Mouse (Mus musculus) liver, embryonic 11.5 days (tissue): ENCODE measurements around the gene Irak2. TPM values are rescaled to one million over a fixed set of nuclear protein-coding genes. Genes with fewer than 3 reads are reported as not detected.

Experiments
- ATAC-seq: fragments of 200-750 bp; cut with Nextera tagmentation; replicated peaks from 2 replicates; pipeline ENCODE4 v1.8.0; 2017; ENCODE audit warnings: moderate number of reproducible peaks, mild to moderate bottlenecking, moderate TSS enrichment, moderate library complexity; ENCODE audit not compliant: low FRiP score
- DNase-seq: peaks from one replicate; pipeline ENCODE4 v3.0.0-alpha.2; 2017; ENCODE audit warnings: low spot score
- H3K27ac ChIP-seq: fragments of 300-500 bp; sonication (generic); 2 replicates; pipeline ENCODE4 v1.5.1; 2014; ENCODE audit warnings: mild to moderate bottlenecking, low read depth, low read length, control low read depth
- H3K27me3 ChIP-seq: fragments of 300-500 bp; sonication (generic); replicated peaks from 2 replicates; pipeline ENCODE4 v1.6.1; 2014; ENCODE audit warnings: low read length, mixed read lengths; ENCODE audit not compliant: control insufficient read depth, insufficient read depth
- H3K36me3 ChIP-seq: fragments of 300-500 bp; sonication (generic); 2 replicates; pipeline ENCODE4 v1.6.1; 2014; ENCODE audit warnings: mild to moderate bottlenecking, low read length, moderate library complexity, mixed read lengths; ENCODE audit not compliant: control insufficient read depth, insufficient read depth
- H3K4me1 ChIP-seq: fragments of 300-500 bp; sonication (generic); replicated peaks from 2 replicates; pipeline ENCODE4 v1.6.1; 2014; ENCODE audit warnings: low read length, mixed read lengths; ENCODE audit not compliant: control insufficient read depth, insufficient read depth
- H3K4me2 ChIP-seq: fragments of 300-500 bp; sonication (generic); 2 replicates; pipeline ENCODE4 v1.6.1; 2014; ENCODE audit warnings: mild to moderate bottlenecking, control low read depth, moderate library complexity
- H3K4me3 ChIP-seq: fragments of 300-500 bp; sonication (generic); 2 replicates; pipeline ENCODE4 v1.5.1; 2014; ENCODE audit warnings: low read depth, low read length, control low read depth
- H3K9ac ChIP-seq: fragments of 300-500 bp; sonication (generic); 2 replicates; pipeline ENCODE4 v1.6.1; 2014; ENCODE audit warnings: low read depth, low read length, control low read depth
- H3K9me3 ChIP-seq: fragments of 300-500 bp; sonication (generic); 2 replicates; pipeline ENCODE4 v1.6.1; 2016; ENCODE audit warnings: low read length, inconsistent platforms, mixed read lengths; ENCODE audit not compliant: control insufficient read depth
- WGBS: fragments of 180-500 bp; shearing (Covaris S2); extraction: QIAGEN DNeasy Blood & Tissue Kit; methylation state at CpG from one replicate; pipeline ENCODE4 v1.1.7; 2014; 5-methylcytosine and 5-hydroxymethylcytosine counted together
- polyA plus RNA-seq: library from polyadenylated mRNA; unstranded; fragments of >200 nt; fragmentation: Nextera tagmentation; extraction: Ambion mirVana; gene quantifications from 2 replicates; pipeline ENCODE4 v1.2.1, GENCODE M21; 2014

Irak2 gene
- polyA plus RNA-seq, 1 experiment from 2014 or later: 14.8 TPM

GRCm38 (mm10) chr6:113714797-113715196 is 76.5 kb downstream of the Irak2 start:
- WGBS: 59% methylated on average over 1 of the region's 1 CpGs
- DNase-seq (no peak), ATAC-seq (no peak)
- Histone ChIP-seq H3K4me2 (no peak overlapping the region), H3K36me3 (peaks cover 62% of the 10 kb centered on the region), H3K27me3 (no peaks in the 10 kb centered on the region), H3K9me3 (no peaks in the 10 kb centered on the region), H3K4me1 (peaks cover 2% of the 10 kb centered on the region; the same call in 1 of the 2 replicates), H3K27ac (no peak overlapping the region), H3K9ac (no peak overlapping the region), H3K4me3 (no peak overlapping the region)

- H3K27ac ChIP-seq: no peak overlapping the region
- no peak overlapping the region for H3K4me3 ChIP-seq
- DNase-seq: no peak
- peaks cover 7% of the 10 kb centered on the region for H3K4me1 ChIP-seq
- no peaks in the 10 kb centered on the region for H3K9me3 ChIP-seq
- peaks cover 42% of the 10 kb centered on the region for H3K36me3 ChIP-seq
- H3K4me2 ChIP-seq: no peak overlapping the region
- no peak overlapping the region for H3K9ac ChIP-seq
- no peaks in the 10 kb centered on the region for H3K27me3 ChIP-seq
- no peak for ATAC-seq
- 86% methylated on average over 3 of the region's 3 CpGs for WGBS
These were observed 79.3 kb downstream of the Irak2 start for GRCm38 (mm10) chr6:113717541-113717940.

GRCm38 (mm10) chr6:113719878-113720277 is 81.6 kb downstream of the Irak2 start, which contains the start of gene Ghrl:
Gene Ghrl, minus strand, starts transcription at chr6:113719880.
- peaks cover 5% of the 10 kb centered on the region for H3K4me1 ChIP-seq
- WGBS: 82% methylated on average over 3 of the region's 3 CpGs
- peak within 1 kb of the TSS; percentile 50; the same call in 1 of the 2 replicates for H3K27ac ChIP-seq
- ATAC-seq (no peak), DNase-seq (no peak)
- H3K9ac ChIP-seq: no peak within 1 kb of the TSS
- no peaks in the 10 kb centered on the region for H3K9me3 ChIP-seq
- peaks cover 32% of the 10 kb centered on the region for H3K36me3 ChIP-seq
- H3K4me2 ChIP-seq: no peak within 1 kb of the TSS
- no peaks in the 10 kb centered on the region for H3K27me3 ChIP-seq
- H3K4me3 ChIP-seq: no peak within 1 kb of the TSS

- peak overlapping the region; percentile 50; the same call in 1 of the 2 replicates for H3K27ac ChIP-seq
- H3K4me1 ChIP-seq: peaks cover 5% of the 10 kb centered on the region; the same call in 1 of the 2 replicates
- ATAC-seq (peak; percentile 38; the same call in 1 of the 2 replicates), DNase-seq (no peak)
- no peaks in the 10 kb centered on the region for H3K27me3 ChIP-seq
- peaks cover 29% of the 10 kb centered on the region for H3K36me3 ChIP-seq
- no peak overlapping the region for H3K4me3 ChIP-seq
- no peak overlapping the region for H3K4me2 ChIP-seq
- no peak overlapping the region for H3K9ac ChIP-seq
- no peaks in the 10 kb centered on the region for H3K9me3 ChIP-seq
- 79% methylated on average over 4 of the region's 4 CpGs for WGBS
These were observed 82.8 kb downstream of the Irak2 start for GRCm38 (mm10) chr6:113721061-113721460.

- Histone ChIP-seq H3K4me2 (no peak overlapping the region), H3K36me3 (peaks cover 48% of the 10 kb centered on the region), H3K9ac (no peak overlapping the region), H3K27ac (no peak overlapping the region), H3K4me3 (no peak overlapping the region), H3K9me3 (no peaks in the 10 kb centered on the region), H3K27me3 (no peaks in the 10 kb centered on the region), H3K4me1 (no peaks in the 10 kb centered on the region)
- 89% methylated on average over 7 of the region's 7 CpGs for WGBS
- no peak for ATAC-seq
- no peak for DNase-seq
These were observed 89.9 kb downstream of the Irak2 start for GRCm38 (mm10) chr6:113728181-113728580.

GRCm38 (mm10) chr6:113731296-113731695 is 93.0 kb downstream of the Irak2 start:
- no peaks in the 10 kb centered on the region for H3K9me3 ChIP-seq
- H3K9ac ChIP-seq: no peak overlapping the region
- H3K27me3 ChIP-seq: no peaks in the 10 kb centered on the region
- DNase-seq: no peak
- no peak overlapping the region for H3K4me3 ChIP-seq
- H3K4me1 ChIP-seq: no peaks in the 10 kb centered on the region
- no peak overlapping the region for H3K27ac ChIP-seq
- WGBS: 96% methylated on average over 3 of the region's 3 CpGs
- no peak overlapping the region for H3K4me2 ChIP-seq
- peaks cover 61% of the 10 kb centered on the region for H3K36me3 ChIP-seq
- no peak for ATAC-seq

GRCm38 (mm10) chr6:113737318-113738046 is 99.2 kb downstream of the Irak2 start:
- DNase-seq: no peak
- Histone ChIP-seq H3K4me3 (no peak overlapping the region), H3K36me3 (peaks cover 33% of the 10 kb centered on the region)

GRCm38 (mm10) chr6:113740236-113741217 is 102.3 kb downstream of the Irak2 start, which contains the start of gene Sec13:
Gene Sec13, minus strand, starts transcription at chr6:113740743.
- Histone ChIP-seq H3K27ac (0 out of 2 replicates have a peak within 1 kb of the TSS, but pooled peaks have one; percentile 4), H3K4me2 (peak within 1 kb of the TSS; percentile 73), H3K27me3 (no peaks in the 10 kb centered on the region), H3K9ac (peak within 1 kb of the TSS; percentile 82), H3K36me3 (peaks cover 19% of the 10 kb centered on the region), H3K4me3 (peak within 1 kb of the TSS; percentile 85), H3K9me3 (no peaks in the 10 kb centered on the region), H3K4me1 (peaks cover 8% of the 10 kb centered on the region)
- ATAC-seq: peak; percentile 83
- 7% methylated on average over 41 of the region's 41 CpGs for WGBS
- peak; percentile 80 for DNase-seq

More at GRCm38 (mm10) chr6:113737318-113738046, 99.2 kb downstream of the Irak2 start:
- Histone ChIP-seq H3K4me1 (peaks cover 8% of the 10 kb centered on the region), H3K9me3 (no peaks in the 10 kb centered on the region), H3K27ac (no peak overlapping the region), H3K27me3 (no peaks in the 10 kb centered on the region), H3K4me2 (no peak overlapping the region), H3K9ac (no peak overlapping the region)
- no peak for ATAC-seq
- WGBS: 83% methylated on average over 9 of the region's 9 CpGs
